Mouse (Mus musculus): ENCODE measurements at regions not wholly inside any gene's neighbourhood (a gene's known extent, or its start where the extent isn't known, plus 50 kb on each side); places are given as distances from the start of the nearest gene placed in this dataset.

DNA sequence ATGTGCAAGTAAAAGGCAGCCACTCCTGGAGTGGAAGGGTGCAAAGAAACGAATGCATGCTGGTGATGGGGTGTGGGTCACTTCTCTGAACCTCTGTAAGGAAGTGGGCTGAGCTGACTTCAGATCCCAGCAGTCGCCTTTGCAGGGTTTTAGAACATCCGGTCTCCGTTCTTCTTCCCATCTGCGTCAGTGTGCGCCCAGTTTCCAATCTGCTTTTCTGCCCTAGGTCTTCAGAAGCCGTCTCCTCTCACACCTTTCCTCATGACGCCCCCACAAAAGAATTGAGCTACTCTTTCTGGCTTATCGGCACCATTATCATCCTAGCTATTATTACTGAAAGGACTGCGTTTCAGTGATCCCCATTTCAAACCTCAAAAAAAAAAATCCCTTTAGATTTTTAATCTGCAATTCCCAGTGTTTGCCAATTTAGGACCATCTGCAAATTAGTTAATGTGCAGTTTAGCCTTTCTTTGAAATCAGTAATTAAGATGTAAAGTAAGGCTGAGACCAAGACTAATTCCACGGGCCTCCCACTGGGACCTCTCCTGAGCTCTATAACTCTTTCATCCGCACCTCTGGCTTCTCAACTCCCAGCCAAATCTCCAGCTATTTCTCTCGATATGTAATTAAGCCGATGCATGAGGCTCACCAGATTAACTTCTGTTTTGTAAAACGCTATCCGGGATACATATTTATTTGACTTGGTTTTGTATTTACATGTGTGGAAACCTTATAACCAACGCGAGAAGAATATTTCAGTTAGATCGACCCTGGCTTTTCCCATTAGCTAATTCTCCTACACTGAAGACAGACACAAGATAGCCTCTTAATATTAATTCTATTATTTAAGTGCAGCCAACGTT, 185.7 kb upstream of the Ednrb start:
- H3K27ac ChIP-seq (ENCODE audit: insufficient read depth, low read depth): no peak overlapping the region
- no peaks in the 10 kb centered on the region; a peak in 1 of 4 replicates for H3K4me1 ChIP-seq (ENCODE audit: control insufficient read depth in 1 of 2, insufficient read depth in 2 of 2)
- in situ Hi-C loops (cut with MboI; ENCODE audit: low pct_ligation_motif_present, low pct_unique_long_range_greater_than_20kb, low sequenced_read_pairs) (loop anchor here (25.0 kb wide), 1 partner anchor 318 kb away; no protein-coding TSS in a partner anchor), dilution Hi-C loops (cut with MboI; ENCODE audit: extremely low pct_ligation_motif_present, extremely low pct_unique_long_range_greater_than_20kb, low sequenced_read_pairs) (no loop called here)
- DNase-seq (ENCODE audit: extremely low read depth): no peak
- no peak overlapping the region for H3K4me2 ChIP-seq (ENCODE audit: insufficient read depth, low read depth, poor library complexity, severe bottlenecking)
- TF ChIP-seq RAD21 (IDR thresholded peaks at IDR 0.05; ENCODE audit: low read depth, low read length) (no peak), ZKSCAN1 (IDR thresholded peaks at IDR 0.05; ENCODE audit: borderline replicate concordance, low read depth, low read length) (no peak), JUN (IDR thresholded peaks at IDR 0.05; ENCODE audit: insufficient read depth, low read depth, low read length) (no peak), USF1 (IDR thresholded peaks at IDR 0.05; ENCODE audit: low read depth, low read length) (no peak), TBP (conservative IDR thresholded peaks at IDR 0.05; ENCODE audit: low read depth, low read length) (no peak), PAX5 (IDR thresholded peaks at IDR 0.05; ENCODE audit: low read length) (no peak), SIN3A (IDR thresholded peaks at IDR 0.05; ENCODE audit: low read length) (no peak), MXI1 (IDR thresholded peaks at IDR 0.05; ENCODE audit: low read depth, low read length) (no peak), KAT2A (IDR thresholded peaks at IDR 0.05; ENCODE audit: insufficient replicate concordance, low read length) (no peak)
- no peaks in the 10 kb centered on the region for H3K36me3 ChIP-seq (replicated peaks in 1 of 2; ENCODE audit: control insufficient read depth in 1 of 2, insufficient read depth in 1 of 2, low read length in 1 of 2)
- no peaks in the 10 kb centered on the region for H3K9me3 ChIP-seq (replicated peaks; ENCODE audit: low read length)
- no peaks in the 10 kb centered on the region for H3K79me2 ChIP-seq (replicated peaks; ENCODE audit: control insufficient read depth, extremely low read depth, insufficient read depth, poor library complexity, severe bottlenecking)
- H3K9ac ChIP-seq (ENCODE audit: insufficient read depth, low read depth): no peak overlapping the region
- no peaks in the 10 kb centered on the region for H3K27me3 ChIP-seq (replicated peaks)
- H3K4me3 ChIP-seq (replicated peaks in 1 of 3; ENCODE audit: low read depth in 2 of 3, low read length in 2 of 3, poor library complexity in 1 of 3): no peak overlapping the region

DNA sequence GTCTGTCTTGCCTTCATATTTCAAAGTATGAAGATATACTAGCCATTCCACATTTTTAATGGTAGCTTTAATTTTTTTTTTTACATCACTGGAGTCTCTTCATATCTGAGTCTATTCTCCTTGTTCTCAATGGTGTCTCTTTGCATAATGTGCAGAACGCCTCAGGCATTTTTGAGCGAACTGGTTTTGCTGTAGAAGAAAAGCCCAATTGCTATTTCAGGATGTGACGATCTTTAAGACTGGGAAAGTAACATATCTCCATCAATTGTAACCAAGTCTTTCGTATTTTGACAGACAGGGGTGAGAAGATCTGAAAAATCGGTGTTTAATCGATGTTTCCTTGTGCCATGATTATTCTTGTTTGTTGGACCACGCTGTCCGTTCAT, 183.7 kb upstream of the Ednrb start:
- Histone ChIP-seq H3K27me3 (replicated peaks) (no peaks in the 10 kb centered on the region), H3K9me3 (replicated peaks; ENCODE audit: low read length) (no peaks in the 10 kb centered on the region), H3K27ac (ENCODE audit: insufficient read depth, low read depth) (no peak overlapping the region), H3K4me3 (replicated peaks in 1 of 3; ENCODE audit: low read depth in 2 of 3, low read length in 2 of 3, poor library complexity in 1 of 3) (no peak overlapping the region), H3K9ac (ENCODE audit: insufficient read depth, low read depth) (no peak overlapping the region), H3K36me3 (replicated peaks in 1 of 2; ENCODE audit: control insufficient read depth in 1 of 2, insufficient read depth in 1 of 2, low read length in 1 of 2) (no peaks in the 10 kb centered on the region), H3K4me1 (ENCODE audit: control insufficient read depth in 1 of 2, insufficient read depth in 2 of 2) (no peaks in the 10 kb centered on the region; a peak in 1 of 4 replicates), H3K79me2 (replicated peaks; ENCODE audit: control insufficient read depth, extremely low read depth, insufficient read depth, poor library complexity, severe bottlenecking) (no peaks in the 10 kb centered on the region), H3K4me2 (ENCODE audit: insufficient read depth, low read depth, poor library complexity, severe bottlenecking) (no peak overlapping the region)
- dilution Hi-C loops (cut with MboI; ENCODE audit: extremely low pct_ligation_motif_present, extremely low pct_unique_long_range_greater_than_20kb, low sequenced_read_pairs): no loop called here
- in situ Hi-C loops (cut with MboI; ENCODE audit: low pct_ligation_motif_present, low pct_unique_long_range_greater_than_20kb, low sequenced_read_pairs): loop anchor here (25.0 kb wide), 1 partner anchor 316 kb away; no protein-coding TSS in a partner anchor
- no peak for TF ChIP-seq NELFE (IDR thresholded peaks at IDR 0.05; ENCODE audit: low read depth, low read length)
- TF ChIP-seq CHD1 (IDR thresholded peaks at IDR 0.05; ENCODE audit: low read depth, low read length): no peak
- no peak for TF ChIP-seq POLR2AphosphoS2 (IDR thresholded peaks at IDR 0.05; ENCODE audit: low read depth, low read length)
- no peak for TF ChIP-seq HCFC1 (IDR thresholded peaks at IDR 0.05; ENCODE audit: low read depth, low read length)
- no peak for TF ChIP-seq MEF2A (IDR thresholded peaks at IDR 0.05; ENCODE audit: borderline replicate concordance, low read depth, low read length)
- no peak for TF ChIP-seq ETS1 (conservative IDR thresholded peaks at IDR 0.05; ENCODE audit: low read depth, low read length)
- DNase-seq (ENCODE audit: extremely low read depth): no peak

Measured in CH12.LX (cell line).